ENCODE assay signal across 8 mouse cellular contexts in genomic region chr19:46599375-46600256, GRCm38 (mm10). TPM values are rescaled to one million over a fixed set of nuclear protein-coding genes. Genes with fewer than 3 reads are reported as not detected.
DNase-seq lines count a peak whose midpoint lies in the region; ATAC-seq and TF ChIP-seq lines count a peak whose summit lies in the region.

No protein-coding gene starts in this region.

- peak overlapping the region; percentile 32 for H3K27ac ChIP-seq in testis, adult 2 months (ENCODE audit: control insufficient read depth, insufficient read depth, low read depth, low read length)
- peak overlapping the region; percentile 54; the same call in 1 of the 2 replicates for H3K27ac ChIP-seq in hindbrain, embryonic 11.5 days (ENCODE audit: low read depth, low read length)
- H3K27ac ChIP-seq in limb, embryonic 14.5 days (replicated peaks; ENCODE audit: low read depth, low read length): no peak overlapping the region

- H3K4me3 ChIP-seq in testis, adult 2 months (ENCODE audit: control insufficient read depth, low read depth, low read length): peak overlapping the region; percentile 91
- H3K4me3 ChIP-seq in hindbrain, embryonic 11.5 days (ENCODE audit: low read depth, low read length): peak overlapping the region; percentile 98
- H3K4me3 ChIP-seq in limb, embryonic 14.5 days (replicated peaks; ENCODE audit: low read length): peak overlapping the region; percentile 80
- H3K4me3 ChIP-seq in myocyte: peak overlapping the region; percentile 89

- H3ac ChIP-seq in myocyte (ENCODE audit: control insufficient read depth, insufficient read length): peak overlapping the region; percentile 66

- DNase-seq in CD4-positive, CD25-positive, alpha-beta regulatory T cell, adult 2 months (ENCODE audit: low read depth, low spot score): peak; percentile 29
- no peak for DNase-seq in testis, postnatal 14 days (ENCODE audit: low spot score)
- DNase-seq in hindbrain, embryonic 11.5 days (ENCODE audit: low spot score): peak; percentile 10
- DNase-seq in limb, embryonic 14.5 days (ENCODE audit: low spot score): no peak
- no peak for DNase-seq in embryo, embryonic 9.5 days (ENCODE audit: extremely low spot score)

- peaks cover 15% of the 10 kb centered on the region for H3K4me1 ChIP-seq in testis, adult 2 months (ENCODE audit: control insufficient read depth, insufficient read depth, low read length)
- H3K4me1 ChIP-seq in hindbrain, embryonic 11.5 days (replicated peaks; ENCODE audit: control insufficient read depth, insufficient read depth, low read length): peaks cover 2% of the 10 kb centered on the region; the same call in 1 of the 2 replicates
- H3K4me1 ChIP-seq in limb, embryonic 14.5 days (ENCODE audit: control insufficient read depth, insufficient read depth, low read length): peaks cover 10% of the 10 kb centered on the region; the same call in 1 of the 2 replicates

- peak overlapping the region; percentile 93 for H3K4me2 ChIP-seq in hindbrain, embryonic 11.5 days (replicated peaks; ENCODE audit: low read depth, low read length)
- peak overlapping the region; percentile 88 for H3K4me2 ChIP-seq in limb, embryonic 14.5 days (replicated peaks; ENCODE audit: low read depth, low read length, severe bottlenecking)
- H3K4me2 ChIP-seq in myocyte (ENCODE audit: low read depth): peak overlapping the region; percentile 81

- no peaks in the 10 kb centered on the region for H3K36me3 ChIP-seq in testis, adult 2 months (ENCODE audit: control insufficient read depth, insufficient read depth, low read length)
- 0 out of 2 replicates have a peak, but pooled peaks cover 2% of the 10 kb centered on the region for H3K36me3 ChIP-seq in hindbrain, embryonic 11.5 days (ENCODE audit: control insufficient read depth, insufficient read depth, low read length)
- H3K36me3 ChIP-seq in limb, embryonic 14.5 days (ENCODE audit: control insufficient read depth, insufficient read depth, low read length): peaks cover 26% of the 10 kb centered on the region
- no peaks in the 10 kb centered on the region for H3K36me3 ChIP-seq in myocyte (ENCODE audit: control insufficient read depth, insufficient read depth)

- H3K27me3 ChIP-seq in testis, adult 2 months (ENCODE audit: control insufficient read depth, insufficient read depth, low read length): no peaks in the 10 kb centered on the region
- H3K27me3 ChIP-seq in hindbrain, embryonic 11.5 days (ENCODE audit: control insufficient read depth, insufficient read depth, low read length): no peaks in the 10 kb centered on the region
- no peaks in the 10 kb centered on the region for H3K27me3 ChIP-seq in limb, embryonic 14.5 days (ENCODE audit: control insufficient read depth, insufficient read depth, low read length)
- no peaks in the 10 kb centered on the region for H3K27me3 ChIP-seq in myocyte (ENCODE audit: control insufficient read depth, insufficient read depth, insufficient read length)

- no peak for ATAC-seq in CD4-positive, CD25-positive, alpha-beta regulatory T cell, adult 4 months
- peak; percentile 38 for ATAC-seq in hindbrain, embryonic 11.5 days (ENCODE audit: low FRiP score)
- no peak for ATAC-seq in limb, embryonic 14.5 days (ENCODE audit: low FRiP score, low read depth)

- peaks cover 53% of the 10 kb centered on the region for H3K79me2 ChIP-seq in myocyte (ENCODE audit: control insufficient read depth, insufficient read depth)

- TF ChIP-seq CTCF in testis, adult 2 months (IDR thresholded peaks at IDR 0.05; ENCODE audit: control insufficient read depth, insufficient read depth, insufficient replicate concordance, low read depth, low read length): no peak

- peak overlapping the region; percentile 80 for H3K9ac ChIP-seq in hindbrain, embryonic 11.5 days (ENCODE audit: low read depth, low read length)
- H3K9ac ChIP-seq in limb, embryonic 14.5 days (ENCODE audit: low read depth, low read length, severe bottlenecking): peak overlapping the region; percentile 77

- no peaks in the 10 kb centered on the region for H3K9me3 ChIP-seq in hindbrain, embryonic 11.5 days (ENCODE audit: control insufficient read depth, low read length)
- no peaks in the 10 kb centered on the region for H3K9me3 ChIP-seq in limb, embryonic 14.5 days (ENCODE audit: control insufficient read depth, low read length)

- TF ChIP-seq POLR2A in testis, adult 2 months (IDR thresholded peaks at IDR 0.05; ENCODE audit: control insufficient read depth, low read depth, low read length): peak; percentile 14; the same call in 1 of the 2 replicates
- no peak for TF ChIP-seq POLR2A in limb, embryonic 14.5 days (IDR thresholded peaks at IDR 0.05; ENCODE audit: borderline replicate concordance, extremely low read depth, insufficient read depth, insufficient read length)
- no peak for TF ChIP-seq POLR2A in myocyte (IDR thresholded peaks at IDR 0.05; ENCODE audit: insufficient read length, low read depth)

- 26% methylated on average over 22 of the region's 22 CpGs for WGBS in hindbrain, embryonic 11.5 days
- 22% methylated on average over 22 of the region's 22 CpGs for WGBS in limb, embryonic 14.5 days

TF ChIP-seq in myocyte, 11 proteins besides CTCF, POLR2A, EP300 and RAD21:
- no peak for TF ChIP-seq MYOD1 (IDR thresholded peaks at IDR 0.05; ENCODE audit: control insufficient read depth in 1 of 3, insufficient read length in 2 of 3, low read depth in 2 of 3)
- TF ChIP-seq POLR2AphosphoS2 (IDR thresholded peaks at IDR 0.05; ENCODE audit: insufficient read length, low read depth): no peak
- no peak for TF ChIP-seq MAX (IDR thresholded peaks at IDR 0.05; ENCODE audit: low read depth)
- TF ChIP-seq REST (IDR thresholded peaks at IDR 0.05; ENCODE audit: insufficient read depth, insufficient read length): no peak
- no peak for TF ChIP-seq USF1 (IDR thresholded peaks at IDR 0.05; ENCODE audit: low read depth)
- TF ChIP-seq TCF3 (IDR thresholded peaks at IDR 0.05; ENCODE audit: insufficient read length, low read depth): no peak
- TF ChIP-seq TCF12 (IDR thresholded peaks at IDR 0.05; ENCODE audit: insufficient read depth, poor library complexity, severe bottlenecking): no peak
- TF ChIP-seq E2F4 (IDR thresholded peaks at IDR 0.05; ENCODE audit: insufficient read depth): no peak
- no peak for TF ChIP-seq MYOG (IDR thresholded peaks at IDR 0.05; ENCODE audit: control insufficient read depth in 1 of 3, insufficient read depth in 1 of 3, insufficient read length in 2 of 3, low read depth in 2 of 3)
- no peak for TF ChIP-seq SRF (IDR thresholded peaks at IDR 0.05; ENCODE audit: control insufficient read depth, insufficient read length, low read depth)
- no peak for TF ChIP-seq CEBPB (IDR thresholded peaks at IDR 0.05; ENCODE audit: insufficient read depth, poor library complexity, severe bottlenecking)

RNA-seq across cellular contexts. Expression of gene Wbp1l, which starts 0.7 kb away (rescaled TPM):
- polyA plus RNA-seq in CD4-positive, CD25-positive, alpha-beta regulatory T cell, adult 4 months (2017; shearing (Covaris generic)): 10 to 100 TPM; 19.2 to 20.8 TPM
- polyA plus RNA-seq in testis, adult 2 months (2012; rRNA removed): 16.9 and 17.1 TPM in 2 replicates
- 31.5 and 33.4 TPM in 2 replicates for polyA plus RNA-seq in hindbrain, embryonic 11.5 days (2014; fragmentation: Nextera tagmentation; extraction: Ambion mirVana)
- 44.0 and 54.1 TPM in 2 replicates for polyA plus RNA-seq in limb, embryonic 14.5 days (2012; rRNA removed)
- polyA plus RNA-seq in limb, embryonic 14.5 days (2014; fragmentation: Nextera tagmentation; extraction: Ambion mirVana): 42.6 and 43.8 TPM in 2 replicates
- polyA plus RNA-seq in myocyte (2012; fragmentation: generic; extraction: Trizol): 39.8 TPM

RNA-seq across cellular contexts. Expression of gene Sfxn2, which starts 26.5 kb away (rescaled TPM):
- 10 to 100 TPM in 1 of 2 experiments, 1 to 10 TPM in 1; 6.2 to 13.4 TPM for polyA plus RNA-seq in CD4-positive, CD25-positive, alpha-beta regulatory T cell, adult 4 months (2017; shearing (Covaris generic))
- 1.5 TPM in 2 replicates for polyA plus RNA-seq in testis, adult 2 months (2012; rRNA removed)
- 9.3 and 11.1 TPM in 2 replicates for polyA plus RNA-seq in hindbrain, embryonic 11.5 days (2014; fragmentation: Nextera tagmentation; extraction: Ambion mirVana)
- polyA plus RNA-seq in limb, embryonic 14.5 days (2012; rRNA removed): 26.4 and 26.7 TPM in 2 replicates
- 21.2 and 22.0 TPM in 2 replicates for polyA plus RNA-seq in limb, embryonic 14.5 days (2014; fragmentation: Nextera tagmentation; extraction: Ambion mirVana)
- polyA plus RNA-seq in myocyte (2012; fragmentation: generic; extraction: Trizol): 0.62 TPM

RNA-seq across cellular contexts. Expression of gene Arl3, which starts 26.6 kb away (rescaled TPM):
- 10 to 100 TPM; 29.0 to 34.9 TPM for polyA plus RNA-seq in CD4-positive, CD25-positive, alpha-beta regulatory T cell, adult 4 months (2017; shearing (Covaris generic))
- polyA plus RNA-seq in testis, adult 2 months (2012; rRNA removed): 214 and 266 TPM in 2 replicates
- polyA plus RNA-seq in hindbrain, embryonic 11.5 days (2014; fragmentation: Nextera tagmentation; extraction: Ambion mirVana): 145 and 160 TPM in 2 replicates
- 93.0 and 120 TPM in 2 replicates for polyA plus RNA-seq in limb, embryonic 14.5 days (2012; rRNA removed)
- polyA plus RNA-seq in limb, embryonic 14.5 days (2014; fragmentation: Nextera tagmentation; extraction: Ambion mirVana): 87.2 and 97.8 TPM in 2 replicates
- polyA plus RNA-seq in myocyte (2012; fragmentation: generic; extraction: Trizol): 81.9 TPM

Comparison
In these comparisons a context has a peak if more than half of its experiments do, and no peak if none do; other contexts are left out.
1. DNase-seq: peak in CD4-positive, CD25-positive, alpha-beta regulatory T cell, adult 2 months (single experiment) and hindbrain, embryonic 11.5 days (single experiment); none in testis, postnatal 14 days (single experiment), limb, embryonic 14.5 days (single experiment) and embryo, embryonic 9.5 days (single experiment).
2. Peak in every context shown above with its lines, with median percentiles within 50 percentile points of each other: H3K4me3 ChIP-seq and H3K4me2 ChIP-seq.